Mouse (Mus musculus) megakaryocyte-erythroid progenitor cell, adult 5-6 weeks (primary cell): ENCODE measurements at regions not wholly inside any gene's neighbourhood (a gene's known extent, or its start where the extent isn't known, plus 50 kb on each side); places are given as distances from the start of the nearest gene placed in this dataset.

Experiments used
- ATAC-seq: replicated peaks from 2 replicates; pipeline ENCODE4 v1.8.0; 2016; ENCODE audit warnings: mild to moderate bottlenecking, inconsistent platforms; ENCODE audit not compliant: severe bottlenecking, poor library complexity, low FRiP score, low TSS enrichment

GRCm38 (mm10) chr1:57265012-57265760, 112.2 kb upstream of the 1700066M21Rik start:
- no peak for ATAC-seq

- no peak for ATAC-seq
Observed at GRCm38 (mm10) chr1:57266695-57267094, 110.7 kb upstream of the 1700066M21Rik start.

GRCm38 (mm10) chr1:57267851-57268250, 109.6 kb upstream of the 1700066M21Rik start:
- peak; percentile 68 for ATAC-seq

DNA sequence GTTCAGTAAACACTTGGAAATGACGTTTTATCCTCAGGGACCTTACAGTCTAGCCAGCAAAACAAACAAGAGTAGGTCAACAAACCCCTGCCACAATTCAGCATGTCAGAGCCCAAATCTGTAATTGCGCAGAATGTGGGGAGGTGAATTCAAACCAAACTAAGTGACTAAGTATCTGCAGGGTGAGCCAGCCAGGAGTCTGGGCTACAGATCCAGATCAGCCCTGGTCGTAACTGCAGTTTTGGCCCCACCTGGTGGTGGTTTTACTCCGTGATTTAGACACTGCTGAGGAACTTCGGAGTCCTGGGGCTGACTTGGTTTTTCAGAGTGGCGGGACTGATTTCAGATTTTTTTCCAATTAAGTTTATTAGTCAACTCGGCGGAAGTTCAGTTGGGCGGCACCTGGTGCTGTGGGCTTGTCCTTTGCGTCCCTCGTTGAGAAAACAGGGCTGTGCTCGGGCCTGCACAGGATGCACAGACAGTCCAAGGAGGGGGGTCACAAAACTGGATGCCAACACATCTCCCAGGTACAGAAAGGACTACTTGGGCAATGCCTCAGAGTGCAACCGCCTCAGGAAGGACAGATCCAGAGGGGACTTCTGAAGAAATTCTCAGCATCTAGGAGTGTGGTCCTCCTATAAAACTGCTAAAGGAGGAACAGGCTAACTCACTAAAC, 107.6 kb upstream of the 1700066M21Rik start:
- 0 out of 2 replicates have a peak, but pooled peaks have one; percentile 71 for ATAC-seq

GRCm38 (mm10) chr1:57272593-57272992, 104.8 kb upstream of the 1700066M21Rik start:
- no peak for ATAC-seq

DNA sequence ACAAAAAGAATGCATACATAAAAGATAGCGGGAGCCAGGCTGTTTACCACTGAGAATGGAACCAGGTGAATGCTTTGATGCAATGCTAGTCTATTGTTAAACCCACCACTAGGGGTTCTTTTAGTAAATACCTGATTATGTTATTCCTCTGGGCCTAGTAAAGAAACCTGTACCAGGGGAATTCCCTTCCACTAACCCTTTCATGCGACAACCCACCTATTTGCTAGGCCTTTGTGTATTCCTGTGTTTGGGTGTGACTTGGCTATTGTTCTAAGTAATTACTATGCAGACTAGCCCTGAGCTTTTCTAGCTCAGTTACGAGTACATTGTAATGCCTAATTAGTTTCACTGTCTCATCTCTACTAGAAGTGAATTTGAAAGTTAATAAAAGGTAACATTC, 95.9 kb upstream of the 1700066M21Rik start:
- no peak for ATAC-seq

- ATAC-seq: no peak
Observed at GRCm38 (mm10) chr1:57296186-57296585, 81.2 kb upstream of the 1700066M21Rik start.

DNA sequence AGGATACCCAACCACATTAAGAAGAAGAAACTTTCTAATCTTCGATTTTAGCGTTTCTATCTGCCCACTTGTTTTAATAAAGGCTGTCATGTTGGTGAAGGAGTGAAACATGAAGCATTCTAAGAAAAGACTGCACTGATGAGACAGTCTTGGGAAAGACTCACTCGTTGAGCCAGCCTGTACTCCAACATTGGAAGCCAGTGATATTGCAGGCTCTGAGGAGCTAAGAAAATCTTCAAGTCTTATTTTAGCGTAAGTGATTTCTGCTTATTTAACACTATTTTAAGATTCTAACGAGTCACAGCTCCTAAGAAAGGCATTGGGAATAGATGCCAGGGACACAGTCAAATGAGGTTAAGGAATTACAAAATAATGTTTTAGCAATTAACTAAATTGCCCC, 78.9 kb upstream of the 1700066M21Rik start:
- ATAC-seq: no peak

DNA sequence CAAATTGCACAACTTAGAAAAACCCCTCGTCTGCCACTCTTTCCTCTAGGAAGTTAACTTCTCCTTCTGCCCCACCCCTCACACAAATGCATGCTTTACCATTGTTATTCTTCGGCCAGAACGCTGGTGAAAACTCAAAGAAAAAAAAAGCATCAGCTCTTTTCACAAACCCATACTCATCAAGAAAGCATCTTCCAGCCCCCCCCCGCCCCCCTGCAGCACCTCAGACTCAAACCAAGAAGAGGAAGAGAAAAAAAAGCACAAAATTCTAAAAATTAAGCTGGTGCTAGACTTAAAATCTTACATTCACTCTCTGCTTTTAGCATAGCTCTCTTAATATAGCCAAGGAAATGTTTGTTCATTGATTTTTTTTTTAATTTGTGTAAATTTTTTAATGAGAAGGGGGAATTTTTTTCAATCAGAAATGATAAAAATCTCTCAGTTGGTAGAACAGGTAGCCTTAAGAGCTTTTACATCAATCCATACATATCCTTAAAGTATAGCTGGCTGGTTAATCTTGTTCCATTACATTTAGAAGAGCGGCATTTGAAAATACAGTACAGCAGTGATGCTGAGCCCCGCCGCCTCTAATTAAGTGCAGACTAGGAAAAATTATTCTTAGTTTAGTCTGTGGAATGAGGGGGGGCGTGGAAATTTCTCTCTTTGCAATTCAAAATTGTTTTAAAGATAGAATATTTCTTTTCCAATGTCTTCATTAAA, 76.0 kb upstream of the 1700066M21Rik start:
- ATAC-seq: no peak

DNA sequence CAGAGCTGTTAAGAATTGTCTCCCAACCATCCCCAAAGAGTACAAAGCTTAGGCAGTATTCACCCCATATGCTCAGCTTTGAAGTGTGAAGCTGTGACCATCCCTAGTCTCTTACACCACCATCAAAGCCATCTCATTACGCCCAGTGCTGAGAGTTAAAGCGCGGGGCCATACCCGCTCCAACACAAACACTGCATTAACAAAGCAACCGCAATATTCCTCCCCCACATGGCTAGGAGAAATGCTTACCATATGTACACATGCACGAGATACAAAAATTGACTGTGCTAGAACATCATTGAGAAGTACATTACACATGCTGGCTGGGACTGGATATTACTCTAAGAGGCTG, 75.5 kb upstream of the 1700066M21Rik start:
- no peak for ATAC-seq

DNA sequence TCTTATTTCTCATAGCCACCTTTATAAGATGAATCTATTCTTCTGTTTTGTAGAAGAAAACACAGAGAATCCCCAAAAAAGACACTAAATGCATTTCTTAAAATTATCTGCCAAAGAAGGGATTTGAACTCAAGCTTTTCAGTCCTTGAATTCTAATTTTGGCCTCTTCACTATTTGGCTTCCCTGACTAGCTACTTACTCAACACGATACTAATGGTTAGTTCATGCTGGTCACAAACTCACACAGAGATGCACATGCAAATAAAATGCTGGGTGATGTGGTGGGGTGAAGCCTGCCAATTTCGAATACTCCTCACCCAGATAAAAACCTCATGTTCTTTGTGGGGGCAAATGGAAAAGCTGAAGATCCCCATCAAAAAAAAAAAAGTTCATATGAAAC, 72.7 kb upstream of the 1700066M21Rik start:
- ATAC-seq: no peak

GRCm38 (mm10) chr1:57322535-57322934, 54.9 kb upstream of the 1700066M21Rik start:
- ATAC-seq: no peak

DNA sequence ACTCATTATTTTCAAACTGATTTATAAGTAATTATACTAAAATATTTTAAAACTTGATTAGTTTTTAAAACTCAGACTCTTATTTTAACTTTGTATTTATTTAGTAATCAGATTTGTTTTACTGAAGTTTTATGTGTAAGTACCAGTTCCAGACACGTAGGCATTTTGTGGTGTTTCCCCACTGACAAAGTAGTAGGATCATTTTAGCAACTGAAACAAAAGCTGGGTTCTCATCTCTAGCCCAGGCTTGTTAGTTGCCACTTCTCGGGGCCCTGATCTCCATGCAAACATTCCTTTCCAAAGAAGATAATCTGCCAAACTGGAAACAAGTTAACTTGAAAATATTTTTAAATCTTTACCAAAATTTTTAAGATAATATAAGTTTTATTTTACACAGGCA, 54.3 kb upstream of the 1700066M21Rik start:
- no peak for ATAC-seq

DNA sequence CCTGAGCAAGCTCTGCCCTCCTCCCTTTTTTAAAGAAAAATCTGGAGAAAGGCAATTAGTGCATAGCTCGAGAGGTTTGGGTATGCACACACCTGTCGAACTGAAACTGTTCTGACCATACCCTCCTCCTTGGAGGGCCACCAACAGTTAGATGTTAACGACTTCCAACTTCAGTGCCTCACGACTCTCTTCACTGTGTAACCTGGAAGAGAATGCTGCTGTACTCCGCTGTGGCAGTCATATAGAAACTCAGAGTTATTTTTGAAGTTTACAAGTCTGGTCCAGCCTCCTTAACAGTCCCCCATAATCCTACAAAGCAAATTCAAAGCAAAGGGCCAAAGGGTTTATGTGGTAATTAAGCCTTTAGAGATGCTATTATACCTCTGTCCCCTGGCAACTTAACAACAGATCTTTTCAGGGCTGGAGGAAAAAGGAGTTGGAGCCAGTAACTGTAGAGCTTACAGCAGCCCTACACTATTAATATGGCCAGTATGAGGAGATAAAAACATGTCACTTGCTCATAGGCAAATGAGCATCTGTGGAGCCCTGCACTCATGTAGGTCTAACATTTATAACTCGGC, 51.7 kb upstream of the 1700066M21Rik start:
- no peak for ATAC-seq
